Mouse (Mus musculus): ENCODE measurements at regions not wholly inside any gene's neighbourhood (a gene's known extent, or its start where the extent isn't known, plus 50 kb on each side); places are given as distances from the start of the nearest gene placed in this dataset.

- peak overlapping the region; percentile 55 for H3K4me2 ChIP-seq
- no peaks in the 10 kb centered on the region for H3K9me3 ChIP-seq
- peaks cover 28% of the 10 kb centered on the region for H3K4me1 ChIP-seq (replicated peaks)
- ATAC-seq (ENCODE audit: low FRiP score): 0 out of 2 replicates have a peak, but pooled peaks have one; percentile 36
- peak overlapping the region; percentile 39; the same call in 1 of the 2 replicates for H3K9ac ChIP-seq
- H3K27me3 ChIP-seq: peaks cover 2% of the 10 kb centered on the region; the same call in 1 of the 2 replicates
- no peaks in the 10 kb centered on the region for H3K36me3 ChIP-seq
- H3K27ac ChIP-seq: peak overlapping the region; percentile 58
- 25% methylated on average over 18 of the region's 18 CpGs for WGBS
- H3K4me3 ChIP-seq: peak overlapping the region; percentile 20
These were observed 129.5 kb upstream of the Klf14 start for GRCm38 (mm10) chr6:31088147-31088972.

- 0 out of 2 replicates have a peak overlapping the region, but pooled peaks have one; percentile 39 for H3K9ac ChIP-seq
- WGBS: 42% methylated on average over 5 of the region's 5 CpGs
- H3K4me1 ChIP-seq (replicated peaks): peaks cover 28% of the 10 kb centered on the region
- no peaks in the 10 kb centered on the region for H3K9me3 ChIP-seq
- H3K4me3 ChIP-seq: peak overlapping the region; percentile 20
- peak overlapping the region; percentile 58 for H3K27ac ChIP-seq
- peaks cover 2% of the 10 kb centered on the region; the same call in 1 of the 2 replicates for H3K27me3 ChIP-seq
- peak; percentile 68; the same call in 1 of the 2 replicates for ATAC-seq (ENCODE audit: low FRiP score)
- H3K4me2 ChIP-seq: peak overlapping the region; percentile 55
- no peaks in the 10 kb centered on the region for H3K36me3 ChIP-seq
These were observed 130.1 kb upstream of the Klf14 start for GRCm38 (mm10) chr6:31088973-31089368.

- no peak overlapping the region for H3K27ac ChIP-seq
- 87% methylated on average over 6 of the region's 6 CpGs for WGBS
- H3K4me2 ChIP-seq: no peak overlapping the region
- no peak overlapping the region for H3K9ac ChIP-seq
- no peaks in the 10 kb centered on the region for H3K36me3 ChIP-seq
- peaks cover 28% of the 10 kb centered on the region for H3K4me1 ChIP-seq (replicated peaks)
- no peak overlapping the region for H3K4me3 ChIP-seq
- H3K27me3 ChIP-seq: peaks cover 2% of the 10 kb centered on the region; the same call in 1 of the 2 replicates
- no peaks in the 10 kb centered on the region for H3K9me3 ChIP-seq
- no peak for ATAC-seq (ENCODE audit: low FRiP score)
These were observed 131.4 kb upstream of the Klf14 start for GRCm38 (mm10) chr6:31090288-31090687.

- WGBS: 87% methylated on average over 7 of the region's 7 CpGs
- no peak for ATAC-seq (ENCODE audit: low FRiP score)
These were observed 131.9 kb upstream of the Klf14 start for GRCm38 (mm10) chr6:31090791-31091190.

GRCm38 (mm10) chr6:31092324-31092723 is 133.4 kb upstream of the Klf14 start:
- no peak overlapping the region for H3K27ac ChIP-seq
- no peak overlapping the region for H3K4me3 ChIP-seq
- no peak for ATAC-seq (ENCODE audit: low FRiP score)
- peaks cover 40% of the 10 kb centered on the region for H3K4me1 ChIP-seq (replicated peaks)
- no peaks in the 10 kb centered on the region for H3K36me3 ChIP-seq
- H3K9ac ChIP-seq: no peak overlapping the region
- no peaks in the 10 kb centered on the region for H3K9me3 ChIP-seq
- no peak overlapping the region for H3K4me2 ChIP-seq
- H3K27me3 ChIP-seq: peaks cover 2% of the 10 kb centered on the region; the same call in 1 of the 2 replicates
- 88% methylated on average over 6 of the region's 6 CpGs for WGBS

More at GRCm38 (mm10) chr6:31090791-31091190, 131.9 kb upstream of the Klf14 start:
- Histone ChIP-seq H3K4me2 (no peak overlapping the region), H3K9ac (no peak overlapping the region), H3K9me3 (no peaks in the 10 kb centered on the region), H3K27me3 (peaks cover 2% of the 10 kb centered on the region; the same call in 1 of the 2 replicates), H3K36me3 (no peaks in the 10 kb centered on the region), H3K27ac (no peak overlapping the region), H3K4me3 (no peak overlapping the region), H3K4me1 (replicated peaks) (peaks cover 28% of the 10 kb centered on the region)

GRCm38 (mm10) chr6:31092760-31093159 is 133.9 kb upstream of the Klf14 start:
- 89% methylated on average over 5 of the region's 5 CpGs for WGBS
- no peak for ATAC-seq (ENCODE audit: low FRiP score)
- Histone ChIP-seq H3K9me3 (no peaks in the 10 kb centered on the region), H3K36me3 (no peaks in the 10 kb centered on the region), H3K9ac (no peak overlapping the region), H3K27me3 (no peaks in the 10 kb centered on the region), H3K4me1 (replicated peaks) (peaks cover 40% of the 10 kb centered on the region), H3K4me2 (no peak overlapping the region), H3K4me3 (no peak overlapping the region), H3K27ac (no peak overlapping the region)

- Histone ChIP-seq H3K27me3 (no peaks in the 10 kb centered on the region), H3K4me1 (replicated peaks) (peaks cover 22% of the 10 kb centered on the region), H3K27ac (peak overlapping the region; percentile 78), H3K4me2 (0 out of 2 replicates have a peak overlapping the region, but pooled peaks have one; percentile 13), H3K9ac (no peak overlapping the region), H3K4me3 (no peak overlapping the region), H3K36me3 (no peaks in the 10 kb centered on the region), H3K9me3 (no peaks in the 10 kb centered on the region)
- peak; percentile 72 for ATAC-seq (ENCODE audit: low FRiP score)
- 37% methylated on average over 21 of the region's 21 CpGs for WGBS
These were observed 137.3 kb upstream of the Klf14 start for GRCm38 (mm10) chr6:31095943-31096714.

- H3K27ac ChIP-seq: peak overlapping the region; percentile 78
- no peak overlapping the region for H3K4me3 ChIP-seq
- H3K4me2 ChIP-seq: no peak overlapping the region
- ATAC-seq (ENCODE audit: low FRiP score): no peak
- no peaks in the 10 kb centered on the region for H3K9me3 ChIP-seq
- H3K27me3 ChIP-seq: no peaks in the 10 kb centered on the region
- 72% methylated on average over 6 of the region's 6 CpGs for WGBS
- peaks cover 22% of the 10 kb centered on the region for H3K4me1 ChIP-seq (replicated peaks)
- H3K36me3 ChIP-seq: no peaks in the 10 kb centered on the region
- no peak overlapping the region for H3K9ac ChIP-seq
These were observed 137.9 kb upstream of the Klf14 start for GRCm38 (mm10) chr6:31096787-31097186.

- peaks cover 22% of the 10 kb centered on the region for H3K4me1 ChIP-seq (replicated peaks)
- 0 out of 2 replicates have a peak overlapping the region, but pooled peaks have one; percentile 18 for H3K27ac ChIP-seq
- 86% methylated on average over 9 of the region's 9 CpGs for WGBS
- no peak overlapping the region for H3K9ac ChIP-seq
- no peak overlapping the region for H3K4me3 ChIP-seq
- H3K9me3 ChIP-seq: no peaks in the 10 kb centered on the region
- no peak overlapping the region for H3K4me2 ChIP-seq
- ATAC-seq (ENCODE audit: low FRiP score): no peak
- no peaks in the 10 kb centered on the region for H3K27me3 ChIP-seq
- H3K36me3 ChIP-seq: no peaks in the 10 kb centered on the region
These were observed 138.4 kb upstream of the Klf14 start for GRCm38 (mm10) chr6:31097254-31097653.

- Histone ChIP-seq H3K4me2 (no peak overlapping the region), H3K4me1 (replicated peaks) (peaks cover 22% of the 10 kb centered on the region), H3K9me3 (no peaks in the 10 kb centered on the region), H3K36me3 (no peaks in the 10 kb centered on the region), H3K4me3 (no peak overlapping the region), H3K27me3 (no peaks in the 10 kb centered on the region), H3K27ac (no peak overlapping the region), H3K9ac (no peak overlapping the region)
- ATAC-seq (ENCODE audit: low FRiP score): no peak
- WGBS: 70% methylated on average over 5 of the region's 5 CpGs
These were observed 139.2 kb upstream of the Klf14 start for GRCm38 (mm10) chr6:31098106-31098505.

- H3K9me3 ChIP-seq: no peaks in the 10 kb centered on the region
- 65% methylated on average over 12 of the region's 12 CpGs for WGBS
- ATAC-seq (ENCODE audit: low FRiP score): no peak
These were observed 141.3 kb upstream of the Klf14 start for GRCm38 (mm10) chr6:31100084-31100579.

GRCm38 (mm10) chr6:31100749-31101148 is 141.9 kb upstream of the Klf14 start:
- Histone ChIP-seq H3K9ac (no peak overlapping the region), H3K4me2 (no peak overlapping the region), H3K27me3 (no peaks in the 10 kb centered on the region), H3K4me1 (replicated peaks) (peaks cover 22% of the 10 kb centered on the region), H3K9me3 (no peaks in the 10 kb centered on the region), H3K27ac (no peak overlapping the region), H3K36me3 (no peaks in the 10 kb centered on the region), H3K4me3 (no peak overlapping the region)
- WGBS: 46% methylated on average over 5 of the region's 5 CpGs
- ATAC-seq (ENCODE audit: low FRiP score): no peak

More at GRCm38 (mm10) chr6:31100084-31100579, 141.3 kb upstream of the Klf14 start:
- Histone ChIP-seq H3K27me3 (no peaks in the 10 kb centered on the region), H3K9ac (no peak overlapping the region), H3K4me2 (no peak overlapping the region), H3K36me3 (no peaks in the 10 kb centered on the region), H3K27ac (no peak overlapping the region), H3K4me3 (no peak overlapping the region), H3K4me1 (replicated peaks) (peaks cover 22% of the 10 kb centered on the region)

Data from hindbrain, embryonic 13.5 days (tissue).